Mouse (Mus musculus): ENCODE measurements around the gene Exog.
A peak's percentile ranks its signal among the peaks of the same experiment; 100 is the strongest.

Exog gene

DNA sequence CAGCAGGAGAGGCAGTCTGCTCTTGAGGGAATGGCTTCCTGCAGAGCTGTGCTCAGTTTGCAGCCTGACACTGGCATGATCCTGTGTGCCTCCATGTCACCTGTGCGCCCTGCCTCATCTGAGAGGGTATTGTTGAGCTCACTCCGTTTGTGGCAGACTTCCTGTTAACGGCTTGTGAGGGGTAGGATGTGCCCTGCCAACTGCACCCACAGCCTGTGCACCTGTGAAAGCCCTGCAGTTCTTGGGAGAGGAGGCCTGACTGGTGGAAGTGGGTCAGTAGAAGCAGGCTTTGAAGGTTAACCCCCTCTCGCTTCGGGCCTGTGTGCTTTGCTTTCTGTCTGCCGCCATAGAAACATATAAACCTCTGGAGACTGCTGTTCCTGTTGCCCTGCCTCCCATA is 20.3 kb downstream of the Exog start:
- no peak for DNase-seq

GRCm38 (mm10) chr9:119465595-119465994 is 20.9 kb downstream of the Exog start:
- DNase-seq = peak; percentile 40

GRCm38 (mm10) chr9:119469691-119470353 is 25.1 kb downstream of the Exog start:
- no peak for DNase-seq

DNA sequence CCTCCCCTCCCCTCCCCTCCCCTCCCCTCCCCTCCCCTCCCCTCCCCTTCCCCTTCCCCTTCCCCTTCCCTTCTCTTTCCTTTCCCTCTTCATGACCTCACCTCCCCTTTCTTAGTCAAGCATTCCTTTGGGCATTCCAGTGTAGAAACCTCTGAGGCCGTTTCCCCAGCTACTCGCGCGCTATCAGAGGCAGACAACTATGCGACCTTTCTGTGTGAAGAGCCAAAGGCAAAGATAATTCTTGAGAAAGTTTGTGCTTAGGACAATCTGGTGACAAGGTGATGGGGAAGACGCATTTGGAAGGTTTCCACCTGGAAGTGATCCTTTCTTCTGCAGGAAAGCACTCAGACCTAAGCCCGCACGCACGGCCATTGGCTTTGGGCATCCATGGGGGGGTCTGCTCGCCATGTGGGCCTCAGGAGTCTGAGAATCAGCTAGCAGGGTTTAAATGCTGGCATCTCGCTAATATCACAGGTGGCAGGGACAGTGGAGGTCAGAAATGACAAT is 27.7 kb downstream of the Exog start:
- DNase-seq = no peak

GRCm38 (mm10) chr9:119473011-119473410 is 28.3 kb downstream of the Exog start:
- DNase-seq = peak; percentile 74

DNA sequence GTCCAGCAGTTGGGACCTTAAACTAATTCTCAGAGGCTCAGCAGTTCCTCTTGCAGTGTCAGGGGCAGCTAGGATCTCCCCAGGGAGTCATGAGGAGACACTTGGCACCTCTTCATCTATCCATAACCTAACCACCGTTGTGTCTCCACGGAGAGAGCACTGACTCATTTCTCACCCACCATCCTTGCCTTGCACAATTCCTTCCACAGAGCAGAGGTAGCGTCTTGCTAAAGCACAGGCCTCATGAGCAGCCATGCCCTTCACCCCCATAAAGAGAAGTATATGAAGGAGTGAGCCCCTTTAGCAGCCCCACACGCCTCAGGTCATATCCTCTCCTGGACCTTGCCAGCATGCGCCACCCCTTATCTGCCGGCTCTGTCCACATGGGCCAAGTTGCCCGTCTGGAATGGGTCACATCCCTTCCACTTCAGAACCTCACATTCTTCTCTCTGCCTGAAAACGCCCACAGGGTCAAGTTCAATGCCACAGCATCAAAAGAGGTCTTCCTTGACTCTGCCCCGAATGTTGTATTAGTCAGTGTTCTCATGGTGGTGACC is 28.9 kb downstream of the Exog start:
- no peak for DNase-seq

DNA sequence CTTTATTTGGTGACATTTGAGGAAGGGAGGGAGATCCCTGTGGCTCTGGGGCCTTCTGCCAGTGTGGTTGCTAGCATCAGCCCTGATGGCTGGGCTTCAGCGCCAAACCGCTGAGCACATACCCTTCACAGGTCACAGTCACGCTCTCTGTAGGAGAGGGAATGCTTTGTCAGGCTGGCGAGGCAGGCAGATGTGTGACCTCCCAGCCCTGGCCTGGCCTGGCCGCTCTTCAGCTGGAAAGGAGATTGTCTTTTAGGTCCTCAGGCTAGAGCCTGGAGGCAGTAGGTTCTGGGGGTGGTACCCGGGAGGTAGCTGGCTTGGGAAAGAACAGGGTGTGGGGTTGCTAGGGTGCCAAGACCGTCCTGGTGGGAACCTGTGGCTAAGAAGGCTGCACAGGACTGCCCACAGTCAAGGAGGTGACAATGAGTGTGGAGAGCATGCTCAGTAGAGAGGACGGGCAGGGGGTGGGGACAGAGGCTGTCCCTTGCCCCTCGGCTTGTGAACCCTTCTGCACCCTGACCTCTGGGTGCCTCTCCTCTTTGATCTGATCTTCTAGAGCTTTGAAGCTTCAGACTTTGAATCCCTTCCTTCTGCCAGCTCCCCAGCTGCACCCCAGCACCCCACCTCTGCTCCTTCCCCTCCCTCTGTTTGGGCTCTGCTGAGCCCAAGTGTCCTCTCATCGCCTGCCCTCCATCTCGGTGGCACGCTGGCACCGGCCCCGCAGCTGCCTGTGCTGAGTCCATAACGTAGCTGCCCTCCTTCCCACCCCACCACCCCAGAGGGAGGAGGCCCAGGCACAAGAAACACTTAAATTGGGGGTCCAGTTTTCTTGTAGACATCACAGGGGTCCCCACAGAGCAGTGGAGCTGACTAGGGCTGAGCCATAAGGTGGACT is 30.2 kb downstream of the Exog start:
- peak; percentile 47 for DNase-seq

GRCm38 (mm10) chr9:119477754-119478153 is 33.0 kb downstream of the Exog start:
- no peak for DNase-seq

- DNase-seq = peak; percentile 52
Observed at GRCm38 (mm10) chr9:119478345-119478744, 33.6 kb downstream of the Exog start.

GRCm38 (mm10) chr9:119479297-119479696 is 34.6 kb downstream of the Exog start:
- DNase-seq = no peak

- DNase-seq = no peak
Observed at GRCm38 (mm10) chr9:119481612-119482011, 36.9 kb downstream of the Exog start.

DNA sequence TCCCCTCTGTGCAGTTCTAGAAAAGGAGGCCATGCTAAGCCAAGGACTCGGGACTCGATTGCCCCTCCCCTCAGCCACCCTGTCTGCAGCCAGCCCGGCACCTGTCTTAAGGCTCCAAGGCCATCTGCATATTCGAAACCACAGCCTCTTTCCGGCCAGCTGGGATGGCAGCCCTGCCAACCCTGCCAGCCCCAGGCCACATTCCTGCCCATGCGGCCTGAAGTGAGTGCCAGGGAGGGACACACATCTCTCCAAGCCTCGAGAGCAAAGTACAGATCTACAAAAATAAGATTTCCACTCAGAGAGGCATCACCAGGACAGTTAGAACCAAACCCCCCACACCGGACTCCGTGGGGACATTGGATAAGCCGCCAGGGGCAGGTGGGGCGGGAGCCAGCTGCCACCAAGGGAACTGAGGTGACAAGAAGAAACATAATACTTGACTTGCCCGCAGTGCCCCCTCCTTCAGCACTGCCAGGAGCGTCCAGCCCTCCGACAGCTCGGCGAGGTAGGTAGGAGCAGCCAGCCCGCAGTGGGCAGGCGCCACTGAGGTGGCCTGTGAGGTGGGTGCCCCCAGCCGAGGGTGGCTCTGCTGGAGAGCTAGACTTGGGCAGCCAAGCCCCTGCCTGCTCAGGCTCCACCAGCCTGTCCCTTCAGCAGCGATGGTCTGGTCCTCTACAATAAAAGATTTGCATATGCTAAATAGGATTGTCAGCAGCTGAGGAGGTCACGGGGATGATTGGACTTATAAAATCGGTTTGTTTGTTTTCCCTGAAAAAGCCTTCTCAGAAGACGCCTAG is 39.0 kb downstream of the Exog start:
- DNase-seq = peak; percentile 50

DNA sequence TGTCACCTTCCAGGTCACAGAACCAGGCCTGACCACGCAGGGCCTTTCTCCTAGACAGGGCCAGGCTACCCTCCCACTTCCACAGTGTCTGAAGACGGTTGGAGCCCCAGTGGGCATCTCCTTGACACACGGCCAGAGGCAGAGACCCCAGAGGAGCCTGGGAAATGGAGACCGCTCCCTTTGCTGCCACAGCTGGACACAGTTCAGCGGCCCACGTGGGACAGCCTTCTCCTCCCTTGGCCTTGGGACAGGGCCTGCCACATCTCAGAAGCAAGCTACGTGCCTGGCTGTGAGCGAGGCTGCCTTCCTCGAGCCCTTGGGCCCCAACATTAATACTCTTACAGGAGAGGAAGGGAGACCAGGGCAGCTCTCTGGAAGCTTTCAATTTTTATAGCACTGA is 39.7 kb downstream of the Exog start:
- no peak for DNase-seq

GRCm38 (mm10) chr9:119484868-119485267 is 40.1 kb downstream of the Exog start:
- DNase-seq = no peak

DNA sequence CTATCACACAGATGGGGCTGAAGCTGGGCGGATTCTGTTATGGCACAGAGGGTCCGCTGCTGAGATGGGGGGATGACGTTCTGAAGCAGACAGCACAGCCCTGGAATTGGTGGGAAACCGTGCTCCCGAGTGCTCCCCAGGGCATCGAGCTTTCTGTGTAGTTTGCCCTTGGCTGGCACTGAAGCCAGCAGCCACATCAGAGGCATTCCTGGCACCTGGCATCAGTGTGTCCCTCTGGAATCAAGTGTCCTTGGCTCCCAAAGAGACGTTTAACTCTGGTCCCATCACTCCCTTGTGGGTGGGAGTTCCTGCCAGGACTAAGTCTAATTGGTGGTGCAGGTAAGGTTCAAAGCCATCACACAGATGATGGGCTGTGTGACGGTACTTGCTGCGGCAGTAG is 51.6 kb downstream of the Exog start:
- no peak for DNase-seq

DNA sequence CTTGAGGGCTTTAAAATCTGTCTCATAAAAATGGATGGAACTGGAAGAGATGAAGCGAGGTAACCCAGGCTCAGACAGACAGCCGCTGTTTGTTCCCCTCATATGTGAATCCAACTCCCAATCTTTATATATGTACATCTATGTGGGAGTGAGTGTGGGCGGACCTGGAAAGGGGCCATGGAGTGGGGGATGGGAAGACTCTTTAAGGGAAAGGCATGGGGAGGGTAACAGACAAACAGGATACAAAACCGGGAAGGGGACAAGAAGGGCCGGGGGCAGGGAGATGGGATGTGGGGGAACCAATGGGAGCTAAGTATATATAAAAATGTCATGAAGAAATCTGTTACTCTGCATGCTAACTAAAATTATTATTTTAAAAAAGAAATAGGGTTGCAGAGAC is 52.2 kb downstream of the Exog start:
- no peak for DNase-seq

DNA sequence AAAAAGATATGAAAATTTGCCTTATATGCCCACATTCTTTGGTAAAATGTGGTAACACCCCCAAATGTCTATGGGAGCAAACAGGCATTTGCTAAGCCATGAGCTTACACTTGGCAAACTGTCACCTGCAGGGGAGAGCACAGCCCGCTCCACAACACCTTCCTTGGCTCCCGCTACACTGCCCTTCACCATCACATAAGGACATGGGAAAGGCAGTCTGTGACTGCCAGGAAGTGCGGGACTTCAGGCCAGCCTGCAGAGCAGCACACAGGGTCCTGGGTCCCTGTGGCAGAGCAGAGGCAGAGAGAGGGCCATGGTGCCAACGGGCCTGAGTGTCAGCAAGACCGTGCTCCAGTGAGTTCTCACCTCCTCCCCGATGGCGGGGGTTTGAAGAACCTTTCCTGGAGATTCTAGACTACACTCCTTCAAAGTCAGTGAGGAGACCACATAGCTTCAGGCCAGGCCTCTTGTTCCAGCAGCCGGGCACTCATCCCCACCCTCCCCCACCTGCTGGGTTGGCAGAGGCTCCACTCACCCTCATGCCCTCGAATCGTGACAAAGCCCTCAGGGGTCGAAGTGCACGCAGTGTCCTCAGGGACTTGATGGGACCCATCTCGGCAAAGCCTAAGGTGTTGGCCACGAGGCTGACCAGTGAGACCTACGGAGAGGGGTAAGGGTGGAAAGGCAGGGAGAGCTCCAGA is 53.0 kb downstream of the Exog start:
- DNase-seq = peak; percentile 22

DNA sequence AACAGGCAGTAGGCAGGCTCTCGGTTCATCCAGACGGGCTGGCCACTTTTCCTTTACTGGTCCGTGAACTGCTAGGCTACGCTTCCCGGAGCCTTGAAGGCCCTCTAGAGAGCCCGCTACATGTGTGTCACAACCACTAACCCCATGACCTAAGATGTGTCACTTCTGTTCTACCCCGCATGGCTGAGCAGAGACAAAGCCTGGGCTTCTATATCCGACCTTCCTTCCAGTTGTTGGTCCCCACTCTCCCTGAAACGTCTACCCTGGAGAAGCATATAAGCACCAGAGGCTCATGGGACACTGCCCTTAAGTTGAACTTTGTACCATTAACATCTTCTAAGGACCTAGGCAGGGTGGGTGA is 53.5 kb downstream of the Exog start:
- no peak for DNase-seq

DNA sequence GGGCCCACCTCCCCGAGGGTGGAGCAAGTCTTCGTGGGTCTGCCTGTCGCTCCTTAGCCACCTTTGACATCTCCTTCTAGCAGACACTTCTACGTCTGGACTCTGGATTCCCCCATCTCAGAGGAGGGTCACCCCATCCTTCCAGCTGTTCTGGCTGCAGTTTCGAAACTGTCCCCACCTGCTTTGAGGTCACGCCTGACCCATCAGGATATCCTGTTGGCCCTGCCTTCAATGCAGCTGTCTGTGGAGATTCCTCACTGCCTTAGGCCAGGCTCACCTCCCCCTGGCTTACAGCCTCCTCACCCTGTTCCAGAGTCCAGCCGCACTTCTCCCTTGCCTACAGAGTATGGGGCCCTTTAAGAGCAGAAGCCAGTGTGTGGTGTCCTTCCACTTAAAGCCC is 54.1 kb downstream of the Exog start:
- DNase-seq = no peak

DNA sequence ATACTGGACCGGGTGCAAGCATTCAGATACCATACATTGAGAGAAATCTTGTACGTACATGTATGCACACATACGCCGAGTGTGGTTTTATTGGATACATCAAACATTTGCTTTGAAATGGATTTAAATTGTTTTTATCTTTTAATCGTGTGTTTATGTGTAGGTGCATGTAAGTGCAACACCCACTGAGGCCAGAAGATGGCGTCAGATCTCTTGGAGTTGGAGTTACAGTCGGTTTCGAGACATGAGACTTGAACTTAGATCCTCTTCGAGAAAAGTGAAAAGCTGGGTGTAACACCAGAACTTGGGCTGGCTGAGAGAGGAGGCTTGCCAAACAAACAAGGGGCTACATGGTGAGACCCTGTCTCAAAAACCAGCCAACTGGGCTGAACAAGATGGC is 58.9 kb downstream of the Exog start:
- no peak for DNase-seq

DNA sequence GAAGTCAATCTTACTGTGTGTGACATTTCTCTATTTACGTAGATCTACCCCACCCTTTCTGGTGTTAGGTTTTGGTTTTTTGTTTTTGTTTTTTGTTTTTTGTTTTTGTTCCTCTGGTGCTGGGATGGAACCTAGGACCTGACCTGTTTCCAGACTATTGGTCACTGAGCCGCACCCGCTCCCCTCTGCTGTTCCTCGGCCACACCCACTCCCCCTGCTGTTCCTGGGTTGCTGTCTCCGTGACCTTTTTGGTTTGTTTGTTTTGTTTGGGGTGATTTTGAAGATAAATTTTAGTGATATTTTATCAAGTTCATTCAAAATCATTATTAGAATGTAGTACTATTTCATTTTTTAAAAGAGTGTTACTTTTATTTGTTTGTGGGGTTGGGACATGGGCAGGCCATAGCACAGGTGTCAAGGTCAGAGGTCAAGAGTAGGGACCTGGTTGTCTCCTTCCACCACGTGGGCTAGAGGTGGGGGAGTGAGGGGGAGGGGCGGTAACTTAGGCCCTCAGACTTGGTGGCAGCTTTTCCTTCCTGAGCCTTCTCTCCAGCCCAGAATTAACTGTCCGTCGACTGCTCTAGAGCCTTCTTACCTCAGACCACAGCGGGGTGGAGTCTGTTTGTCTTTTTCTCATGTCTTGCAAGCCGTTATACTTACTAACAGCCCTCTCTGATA is 60.4 kb downstream of the Exog start:
- no peak for DNase-seq

DNA sequence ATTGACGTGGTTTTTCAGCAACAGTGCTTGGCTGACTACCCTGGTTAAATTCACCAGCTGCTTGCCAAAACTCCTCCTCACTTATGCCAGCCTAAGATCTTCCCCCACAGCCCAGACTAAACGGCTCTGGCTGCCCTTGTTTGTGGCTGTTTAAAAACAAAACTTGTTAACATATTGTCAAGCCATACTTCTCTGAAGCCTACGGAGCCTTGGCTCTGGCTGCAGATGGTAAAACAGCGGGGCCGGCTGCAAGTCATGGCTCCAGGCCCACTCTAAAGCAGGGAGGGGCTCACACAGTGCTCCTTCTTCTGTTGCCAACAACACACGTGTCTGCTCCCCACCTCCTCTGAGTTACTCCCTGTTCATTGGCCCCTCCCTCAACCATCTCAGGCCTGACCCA is 66.2 kb downstream of the Exog start:
- peak; percentile 60 for DNase-seq

All from kidney, adult 9 months (tissue).